In the genomic region with DNA sequence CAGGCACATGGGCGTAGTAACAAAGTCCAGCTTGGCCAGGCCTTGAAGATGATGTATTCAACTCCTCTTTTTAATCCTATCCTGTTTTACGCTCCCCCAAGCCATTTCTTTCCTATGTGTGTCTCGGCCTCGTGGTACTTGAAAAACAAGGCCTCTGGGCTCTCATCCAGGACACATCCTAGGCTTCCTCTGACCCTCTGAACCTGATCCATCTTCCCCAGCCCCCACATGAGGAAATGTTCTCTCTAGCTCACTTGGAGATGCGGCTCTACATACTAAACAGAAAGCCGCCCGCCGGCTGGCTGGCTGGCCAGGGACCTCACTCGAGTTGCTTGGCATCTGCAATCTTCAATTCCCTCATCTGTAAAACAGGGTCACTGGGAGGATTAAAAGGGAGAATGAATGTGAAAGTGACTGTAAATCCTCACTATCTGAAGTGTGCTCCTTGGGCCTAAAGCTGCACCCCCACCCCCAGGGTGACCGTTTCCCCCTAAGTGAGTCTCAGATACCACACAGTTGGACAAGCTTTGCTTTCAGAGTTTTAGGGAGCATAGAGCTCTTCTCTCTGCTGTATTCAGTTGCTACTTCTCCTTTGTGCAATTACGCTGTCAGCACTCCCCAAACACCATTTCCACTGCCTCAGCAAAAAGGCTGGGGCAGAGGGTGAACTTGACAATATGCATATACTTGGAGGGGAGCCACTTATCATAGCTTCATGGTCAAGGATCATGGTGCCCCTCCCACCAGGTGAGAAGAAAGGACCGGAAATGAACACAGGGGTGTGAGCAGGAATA, we compare ENCODE assay signal across 9 mouse cellular contexts.
DNase-seq lines count a peak whose midpoint lies in the region; ATAC-seq lines count a peak whose summit lies in the region.
"Had no signal": no experiment of that assay in that cellular context is flagged by ENCODE, and none has a peak within 500 bp of the region (broad histone marks: within the 10 kb centered on the region; RNA-seq: fewer than 3 reads in every experiment).

No protein-coding gene starts in this region.

- no peaks in the 10 kb centered on the region for H3K9me3 ChIP-seq in hindbrain, embryonic 15.5 days
- H3K9me3 ChIP-seq in hindbrain, embryonic 10.5 days: no peaks in the 10 kb centered on the region
- H3K9me3 ChIP-seq in heart, embryonic 12.5 days (replicated peaks): no peaks in the 10 kb centered on the region
- no peaks in the 10 kb centered on the region for H3K9me3 ChIP-seq in neural tube, embryonic 15.5 days (replicated peaks)
- H3K9me3 ChIP-seq: limb, embryonic 12.5 days had no signal

- no peak overlapping the region for H3K4me2 ChIP-seq in hindbrain, embryonic 15.5 days
- H3K4me2 ChIP-seq in heart, embryonic 12.5 days: peak overlapping the region; percentile 28; the same call in 1 of the 2 replicates
- no peak overlapping the region; the same call in 1 of the 2 replicates for H3K4me2 ChIP-seq in neural tube, embryonic 15.5 days
- H3K4me2 ChIP-seq: limb, embryonic 12.5 days had no signal

- H3K9ac ChIP-seq in hindbrain, embryonic 15.5 days: no peak overlapping the region
- H3K9ac ChIP-seq in heart, embryonic 12.5 days: no peak overlapping the region
- H3K9ac ChIP-seq in neural tube, embryonic 15.5 days (replicated peaks): no peak overlapping the region
- H3K9ac ChIP-seq: limb, embryonic 12.5 days had no signal

- H3K4me3 ChIP-seq in hindbrain, embryonic 15.5 days: no peak overlapping the region
- H3K4me3 ChIP-seq in hindbrain, embryonic 10.5 days: no peak overlapping the region
- H3K4me3 ChIP-seq in heart, embryonic 12.5 days: no peak overlapping the region
- no peak overlapping the region for H3K4me3 ChIP-seq in neural tube, embryonic 15.5 days (replicated peaks)
- H3K4me3 ChIP-seq: limb, embryonic 12.5 days had no signal

- no peaks in the 10 kb centered on the region for H3K36me3 ChIP-seq in hindbrain, embryonic 15.5 days
- H3K36me3 ChIP-seq in hindbrain, embryonic 10.5 days: no peaks in the 10 kb centered on the region
- no peaks in the 10 kb centered on the region for H3K36me3 ChIP-seq in heart, embryonic 12.5 days
- no peaks in the 10 kb centered on the region for H3K36me3 ChIP-seq in neural tube, embryonic 15.5 days
- H3K36me3 ChIP-seq: limb, embryonic 12.5 days had no signal

- WGBS in hindbrain, embryonic 15.5 days: 51% methylated on average over 12 of the region's 12 CpGs
- WGBS in hindbrain, embryonic 10.5 days: 71% methylated on average over 12 of the region's 12 CpGs
- WGBS in heart, embryonic 12.5 days: 32% methylated on average over 12 of the region's 12 CpGs
- WGBS in neural tube, embryonic 15.5 days: 47% methylated on average over 12 of the region's 12 CpGs

- 0 out of 2 replicates have a peak, but pooled peaks cover 5% of the 10 kb centered on the region for H3K27me3 ChIP-seq in hindbrain, embryonic 15.5 days
- peaks cover 72% of the 10 kb centered on the region for H3K27me3 ChIP-seq in hindbrain, embryonic 10.5 days (ENCODE audit: insufficient read depth, poor library complexity, severe bottlenecking)
- peaks cover 37% of the 10 kb centered on the region for H3K27me3 ChIP-seq in heart, embryonic 12.5 days (replicated peaks)
- H3K27me3 ChIP-seq in neural tube, embryonic 15.5 days (replicated peaks): no peaks in the 10 kb centered on the region

- peak; percentile 68; the same call in 1 of the 2 replicates for ATAC-seq in hindbrain, embryonic 15.5 days (ENCODE audit: low FRiP score, low read depth)
- peak; percentile 59; the same call in 1 of the 2 replicates for ATAC-seq in heart, embryonic 12.5 days (ENCODE audit: insufficient number of reproducible peaks, low FRiP score)
- ATAC-seq in neural tube, embryonic 15.5 days (ENCODE audit: low FRiP score): peak; percentile 63; the same call in 1 of the 2 replicates
- ATAC-seq in monocyte, adult 5-6 weeks (replicated peaks; ENCODE audit: insufficient number of reproducible peaks, low FRiP score, low TSS enrichment, poor library complexity, severe bottlenecking): no peak

- no peak for DNase-seq in hindbrain, embryonic 10.5 days (ENCODE audit: low spot score)
- peak; percentile 20 for DNase-seq in cerebellum, adult 9-11 months
- DNase-seq in kidney, postnatal 25 days: peak; percentile 71 to 72
- DNase-seq in urinary bladder, postnatal 4 days (ENCODE audit: low spot score in 2 of 2): no peak

- H3K4me1 ChIP-seq in hindbrain, embryonic 15.5 days (replicated peaks): peaks cover 28% of the 10 kb centered on the region
- H3K4me1 ChIP-seq in hindbrain, embryonic 10.5 days (replicated peaks): peaks cover 18% of the 10 kb centered on the region
- peaks cover 30% of the 10 kb centered on the region for H3K4me1 ChIP-seq in heart, embryonic 12.5 days (replicated peaks)
- peaks cover 29% of the 10 kb centered on the region for H3K4me1 ChIP-seq in neural tube, embryonic 15.5 days

- no peak overlapping the region for H3K27ac ChIP-seq in hindbrain, embryonic 15.5 days (replicated peaks)
- no peak overlapping the region for H3K27ac ChIP-seq in hindbrain, embryonic 10.5 days
- H3K27ac ChIP-seq in heart, embryonic 12.5 days (ENCODE audit: poor library complexity, severe bottlenecking): peak overlapping the region; percentile 35; the same call in 1 of the 2 replicates
- H3K27ac ChIP-seq in neural tube, embryonic 15.5 days (replicated peaks): 0 out of 2 replicates have a peak overlapping the region, but pooled peaks have one; percentile 15
- H3K27ac ChIP-seq: limb, embryonic 12.5 days had no signal

Comparison
In these comparisons a context has a peak if more than half of its experiments do, and no peak if none do; other contexts are left out.
1. H3K27ac ChIP-seq: peak in heart, embryonic 12.5 days (single experiment) and neural tube, embryonic 15.5 days (single experiment); none in hindbrain, embryonic 15.5 days (single experiment) and hindbrain, embryonic 10.5 days (single experiment).
2. DNase-seq: peak in cerebellum, adult 9-11 months (single experiment) and kidney, postnatal 25 days (2 of 2); none in hindbrain, embryonic 10.5 days (single experiment) and urinary bladder, postnatal 4 days (0 of 2).